Comparison of ENCODE assay signal across 12 mouse cellular contexts in the genomic region with DNA sequence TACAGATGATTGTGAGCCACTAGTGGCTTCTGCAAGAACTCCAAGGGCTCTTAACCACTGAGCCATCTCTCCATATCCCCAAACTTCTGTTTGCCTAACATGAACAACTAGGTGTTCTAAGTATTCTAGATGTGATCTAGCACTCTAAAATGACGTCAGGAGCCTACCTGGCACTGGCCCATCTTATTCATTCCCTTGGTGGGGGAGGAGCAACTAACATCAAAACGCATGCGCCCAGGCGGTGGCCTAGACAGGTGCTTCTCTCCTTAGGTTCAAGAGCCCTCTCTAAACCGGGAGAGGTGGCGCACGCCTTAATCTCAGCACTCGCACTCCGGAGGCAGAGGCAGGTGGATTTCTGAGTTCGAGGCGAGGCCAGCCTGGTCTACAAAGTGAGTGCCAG. TPM values are rescaled to one million over a fixed set of nuclear protein-coding genes. Genes with fewer than 3 reads are reported as not detected.
DNase-seq lines count a peak whose midpoint lies in the region; ATAC-seq lines count a peak whose summit lies in the region.
"Had no signal": no experiment of that assay in that cellular context is flagged by ENCODE, and none has a peak within 500 bp of the region (broad histone marks: within the 10 kb centered on the region; RNA-seq: fewer than 3 reads in every experiment).

No protein-coding gene starts in this region.

- H3K4me1 ChIP-seq in heart, embryonic 12.5 days (replicated peaks), result peaks cover 20% of the 10 kb centered on the region
- H3K4me1 ChIP-seq in neural tube, embryonic 11.5 days (ENCODE audit: control insufficient read depth, insufficient read depth, low read length), result peaks cover 9% of the 10 kb centered on the region; the same call in 1 of the 2 replicates
- peaks cover 17% of the 10 kb centered on the region for H3K4me1 ChIP-seq in liver, embryonic 12.5 days

- WGBS in heart, embryonic 12.5 days, result 38% methylated on average over 11 of the region's 11 CpGs
- WGBS in neural tube, embryonic 11.5 days, result 54% methylated on average over 11 of the region's 11 CpGs
- 45% methylated on average over 11 of the region's 11 CpGs for WGBS in liver, embryonic 12.5 days (ENCODE audit: insufficient replicate concordance)

- no peaks in the 10 kb centered on the region for H3K9me3 ChIP-seq in heart, embryonic 12.5 days (replicated peaks)
- no peaks in the 10 kb centered on the region for H3K9me3 ChIP-seq in neural tube, embryonic 11.5 days (ENCODE audit: control insufficient read depth, low read length)
- no peaks in the 10 kb centered on the region for H3K9me3 ChIP-seq in liver, embryonic 12.5 days (replicated peaks)

- no peak overlapping the region for H3K9ac ChIP-seq in heart, embryonic 12.5 days
- no peak overlapping the region for H3K9ac ChIP-seq in neural tube, embryonic 11.5 days (ENCODE audit: low read length)
- no peak overlapping the region for H3K9ac ChIP-seq in liver, embryonic 12.5 days

- intact Hi-C loops in heart, postnatal 10 days (cut with DNase I), result no loop called here
- intact Hi-C loops in left cerebral cortex, postnatal 10 days (cut with DNase I), result loop anchor here (5.0 kb wide), 1 partner anchor 63 kb away; no protein-coding TSS in a partner anchor

- peaks cover 21% of the 10 kb centered on the region for H3K27me3 ChIP-seq in heart, embryonic 12.5 days (replicated peaks)
- H3K27me3 ChIP-seq in neural tube, embryonic 11.5 days (ENCODE audit: control insufficient read depth, insufficient read depth, low read length), result peaks cover 20% of the 10 kb centered on the region
- peaks cover 64% of the 10 kb centered on the region for H3K27me3 ChIP-seq in liver, embryonic 12.5 days (replicated peaks)

- peak overlapping the region; percentile 93; the same call in 1 of the 2 replicates for H3K4me2 ChIP-seq in heart, embryonic 12.5 days
- peak overlapping the region; percentile 91; the same call in 1 of the 2 replicates for H3K4me2 ChIP-seq in neural tube, embryonic 11.5 days (ENCODE audit: low read depth)
- peak overlapping the region; percentile 75 for H3K4me2 ChIP-seq in liver, embryonic 12.5 days

- H3K27ac ChIP-seq in heart, embryonic 12.5 days (ENCODE audit: poor library complexity, severe bottlenecking), result no peak overlapping the region
- no peak overlapping the region for H3K27ac ChIP-seq in neural tube, embryonic 11.5 days (ENCODE audit: low read depth, low read length)
- H3K27ac ChIP-seq in liver, embryonic 12.5 days, result no peak overlapping the region

- no peak for DNase-seq in heart, postnatal 10 days
- no peak for DNase-seq in neural tube, embryonic 11.5 days (ENCODE audit: low spot score)
- no peak for DNase-seq in neural tube, embryonic 10.5 days (ENCODE audit: extremely low spot score, low spot score)
- no peak for DNase-seq in cerebellum, postnatal 25 days
- no peak for DNase-seq in left cerebral cortex, postnatal 10 days (ENCODE audit: extremely low spot score in 1 of 2, low spot score in 2 of 2)
- DNase-seq in urinary bladder, adult 2 months (ENCODE audit: low spot score), result no peak
- DNase-seq: cerebellum, adult 2 months; right cerebral cortex, postnatal 4 days; thymus, postnatal 25 days had no signal

- H3K36me3 ChIP-seq in heart, embryonic 12.5 days, result no peaks in the 10 kb centered on the region
- H3K36me3 ChIP-seq in neural tube, embryonic 11.5 days (ENCODE audit: control insufficient read depth, insufficient read depth, low read length), result no peaks in the 10 kb centered on the region
- H3K36me3 ChIP-seq in liver, embryonic 12.5 days, result no peaks in the 10 kb centered on the region

- H3K4me3 ChIP-seq in heart, embryonic 12.5 days, result no peak overlapping the region
- no peak overlapping the region for H3K4me3 ChIP-seq in neural tube, embryonic 11.5 days (ENCODE audit: low read depth, low read length)
- peak overlapping the region; percentile 50; the same call in 1 of the 2 replicates for H3K4me3 ChIP-seq in liver, embryonic 12.5 days

- ATAC-seq in heart, embryonic 12.5 days (ENCODE audit: insufficient number of reproducible peaks, low FRiP score), result no peak
- ATAC-seq in neural tube, embryonic 11.5 days (ENCODE audit: insufficient read depth, low FRiP score, low TSS enrichment), result no peak
- ATAC-seq in liver, embryonic 12.5 days, result no peak
- ATAC-seq: inflammation-experienced regulatory T-cells, adult 6 months had no signal

RNA-seq across cellular contexts. Expression of gene Cbs, which starts 1.3 kb away (rescaled TPM):
- 0.48 and 0.70 TPM in 2 replicates for polyA plus RNA-seq in heart, embryonic 12.5 days (2016; fragmentation: Nextera tagmentation; extraction: Ambion mirVana)
- total RNA-seq in heart, postnatal 10 days (2021), result 1 to 10 TPM in 1 of 2 experiments, under 1 TPM in 1; 0.55 to 1.0 TPM
- 1.3 and 2.4 TPM in 2 replicates for polyA plus RNA-seq in neural tube, embryonic 11.5 days (2014; fragmentation: Nextera tagmentation; extraction: Ambion mirVana)
- 6.3 TPM in 2 replicates for polyA plus RNA-seq in liver, embryonic 12.5 days (2016; fragmentation: Nextera tagmentation; extraction: Ambion mirVana)
- 10 to 100 TPM; 39.4 to 64.4 TPM for total RNA-seq in left cerebral cortex, postnatal 10 days (2021)
- 0.88 and 1.4 TPM in 2 replicates for polyA plus RNA-seq in urinary bladder, adult 2 months (2012; rRNA removed)

RNA-seq across cellular contexts. Expression of gene U2af1, which starts 22.9 kb away (rescaled TPM):
- polyA plus RNA-seq in heart, embryonic 12.5 days (2016; fragmentation: Nextera tagmentation; extraction: Ambion mirVana), result 229 and 244 TPM in 2 replicates
- total RNA-seq in heart, postnatal 10 days (2021), result 100 to 1,000 TPM; 111 TPM
- 196 and 205 TPM in 2 replicates for polyA plus RNA-seq in neural tube, embryonic 11.5 days (2014; fragmentation: Nextera tagmentation; extraction: Ambion mirVana)
- polyA plus RNA-seq in liver, embryonic 12.5 days (2016; fragmentation: Nextera tagmentation; extraction: Ambion mirVana), result 258 and 270 TPM in 2 replicates
- 100 to 1,000 TPM; 115 to 118 TPM for total RNA-seq in left cerebral cortex, postnatal 10 days (2021)
- 141 and 160 TPM in 2 replicates for polyA plus RNA-seq in urinary bladder, adult 2 months (2012; rRNA removed)

RNA-seq across cellular contexts. Expression of gene Cryaa, which starts 41.8 kb away (rescaled TPM):
- polyA plus RNA-seq in heart, embryonic 12.5 days (2016; fragmentation: Nextera tagmentation; extraction: Ambion mirVana), result 0.44 TPM in 1 of 2 replicates, not detected in the other
- total RNA-seq in heart, postnatal 10 days (2021), result not detected
- polyA plus RNA-seq in neural tube, embryonic 11.5 days (2014; fragmentation: Nextera tagmentation; extraction: Ambion mirVana), result not detected in 2 replicates
- polyA plus RNA-seq in liver, embryonic 12.5 days (2016; fragmentation: Nextera tagmentation; extraction: Ambion mirVana), result 0.16 TPM in 1 of 2 replicates, not detected in the other
- 1 to 10 TPM in 1 of 2 experiments, under 1 TPM in 1; 0.85 to 1.2 TPM for total RNA-seq in left cerebral cortex, postnatal 10 days (2021)
- not detected in 2 replicates for polyA plus RNA-seq in urinary bladder, adult 2 months (2012; rRNA removed)
- polyA plus RNA-seq: inflammation-experienced regulatory T-cells, adult 6 months had no signal
